Mouse (Mus musculus) lung, postnatal 0 days (tissue): Measurements from ENCODE around the gene Rmnd5b.

ENCODE experiments used
- CTCF ChIP-seq: IDR thresholded peaks from 2 replicates; pipeline ENCODE4 v1.5.1; 2016; ENCODE audit warnings: antibody characterized with exemption, mild to moderate bottlenecking
- EP300 ChIP-seq: IDR thresholded peaks from 2 replicates; pipeline ENCODE4 v1.6.1; 2016; ENCODE audit warnings: antibody characterized with exemption, mild to moderate bottlenecking, control low read depth

- TF ChIP-seq CTCF (no peak), EP300 (no peak)
Observed at GRCm38 (mm10) chr11:51602253-51602652, 33.4 kb downstream of the Rmnd5b start.
